ENCODE assay signal across 14 mouse cellular contexts in the genomic region with DNA sequence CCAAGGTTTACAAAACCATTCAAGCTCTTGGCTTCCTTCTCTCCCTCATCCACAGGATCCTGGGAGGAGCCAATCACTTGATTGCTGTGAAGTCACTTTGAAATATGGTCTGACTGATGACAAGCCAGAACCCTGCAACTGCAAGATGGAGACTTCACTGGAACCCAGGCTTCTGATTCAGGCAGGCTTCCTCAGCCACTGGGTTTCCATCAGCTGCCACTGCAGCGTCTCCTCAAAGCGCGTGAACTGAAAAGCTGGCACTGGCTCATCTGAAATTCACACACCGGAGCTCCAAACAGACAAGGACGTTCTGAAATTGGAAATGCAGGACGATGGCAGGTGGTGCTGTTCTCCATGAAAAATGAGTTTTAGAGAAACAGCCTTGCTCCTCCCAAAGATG.
A peak's percentile ranks its signal among the peaks of the same experiment; 100 is the strongest.
DNase-seq lines count a peak whose midpoint lies in the region; ATAC-seq lines count a peak whose summit lies in the region.
"Had no signal": no experiment of that assay in that cellular context is flagged by ENCODE, and none has a peak within 500 bp of the region (broad histone marks: within the 10 kb centered on the region; RNA-seq: fewer than 3 reads in every experiment).

No protein-coding gene starts in this region.

- 82% methylated on average over 6 of the region's 6 CpGs for WGBS in intestine, embryonic 15.5 days

- no peak overlapping the region for H3K4me3 ChIP-seq in intestine, embryonic 15.5 days (replicated peaks)
- H3K4me3 ChIP-seq: embryonic facial prominence, embryonic 12.5 days; forebrain, embryonic 15.5 days; lung, embryonic 15.5 days had no signal

- no peak overlapping the region for H3K4me2 ChIP-seq in intestine, embryonic 15.5 days (replicated peaks)
- H3K4me2 ChIP-seq: embryonic facial prominence, embryonic 12.5 days; forebrain, embryonic 15.5 days; lung, embryonic 15.5 days had no signal

- intact Hi-C loops in heart, postnatal 36 days (cut with DNase I) = loop anchor here (5.0 kb wide), 1 partner anchor 183 kb away; no protein-coding TSS in a partner anchor

- H3K4me1 ChIP-seq in intestine, embryonic 15.5 days (replicated peaks) = no peaks in the 10 kb centered on the region
- H3K4me1 ChIP-seq: embryonic facial prominence, embryonic 12.5 days; forebrain, embryonic 15.5 days; lung, embryonic 15.5 days had no signal

- H3K9ac ChIP-seq in intestine, embryonic 15.5 days = no peak overlapping the region
- H3K9ac ChIP-seq: embryonic facial prominence, embryonic 12.5 days; forebrain, embryonic 15.5 days; lung, embryonic 15.5 days had no signal

- H3K9me3 ChIP-seq in intestine, embryonic 15.5 days = no peaks in the 10 kb centered on the region
- H3K9me3 ChIP-seq: embryonic facial prominence, embryonic 12.5 days; forebrain, embryonic 15.5 days; lung, embryonic 15.5 days had no signal

- ATAC-seq in intestine, embryonic 15.5 days = no peak
- ATAC-seq: forebrain, embryonic 15.5 days had no signal

- H3K36me3 ChIP-seq in intestine, embryonic 15.5 days = no peaks in the 10 kb centered on the region
- H3K36me3 ChIP-seq: embryonic facial prominence, embryonic 12.5 days; forebrain, embryonic 15.5 days; lung, embryonic 15.5 days had no signal

- no peaks in the 10 kb centered on the region for H3K27me3 ChIP-seq in intestine, embryonic 15.5 days (replicated peaks)
- H3K27me3 ChIP-seq: embryonic facial prominence, embryonic 12.5 days; forebrain, embryonic 15.5 days; lung, embryonic 15.5 days had no signal

- no peak overlapping the region for H3K27ac ChIP-seq in intestine, embryonic 15.5 days
- H3K27ac ChIP-seq: embryonic facial prominence, embryonic 12.5 days; forebrain, embryonic 15.5 days; lung, embryonic 15.5 days; stomach, postnatal 0 days had no signal

- peak; percentile 25 to 35 for DNase-seq in heart, adult 18-20 months
- no peak for DNase-seq in heart, postnatal 36 days
- peak; percentile 25 for DNase-seq in right cerebral cortex, adult 18-20 months
- DNase-seq in right cerebral cortex, postnatal 4 days = no peak
- DNase-seq in layer of hippocampus, postnatal 36 days = peak; percentile 12 to 40
- no peak for DNase-seq in adrenal gland, postnatal 25 days
- DNase-seq in spleen, adult 18-20 months = no peak
- DNase-seq: heart, adult 11 months; kidney, postnatal 10 days had no signal

Comparison
In these comparisons a context has a peak if more than half of its experiments do, and no peak if none do; other contexts are left out.
1. DNase-seq: peak in heart, adult 18-20 months (2 of 2), right cerebral cortex, adult 18-20 months (single experiment) and layer of hippocampus, postnatal 36 days (2 of 2); none in heart, postnatal 36 days (0 of 2), right cerebral cortex, postnatal 4 days (single experiment), adrenal gland, postnatal 25 days (single experiment) and spleen, adult 18-20 months (0 of 2).